ENCODE assay signal across 10 mouse cellular contexts in genomic region chr19:43530921-43531320, GRCm38 (mm10). TPM values are rescaled to one million over a fixed set of nuclear protein-coding genes. Genes with fewer than 3 reads are reported as not detected.
DNase-seq lines count a peak whose midpoint lies in the region; ATAC-seq and TF ChIP-seq lines count a peak whose summit lies in the region.
"Had no signal": no experiment of that assay in that cellular context is flagged by ENCODE, and none has a peak within 500 bp of the region (broad histone marks: within the 10 kb centered on the region; RNA-seq: fewer than 3 reads in every experiment).

No protein-coding gene starts in this region.

- H3K27me3 ChIP-seq in heart, embryonic 11.5 days (ENCODE audit: control insufficient read depth, insufficient read depth, low read length) = no peaks in the 10 kb centered on the region
- peaks cover 4% of the 10 kb centered on the region; the same call in 1 of the 2 replicates for H3K27me3 ChIP-seq in small intestine, adult 2 months (ENCODE audit: control insufficient read depth, insufficient read depth, low read length)
- no peaks in the 10 kb centered on the region for H3K27me3 ChIP-seq in midbrain, embryonic 16.5 days (ENCODE audit: control insufficient read depth, insufficient read depth, low read depth, low read length)
- H3K27me3 ChIP-seq: limb, embryonic 15.5 days had no signal

- ATAC-seq in heart, embryonic 11.5 days (replicated peaks; ENCODE audit: insufficient number of reproducible peaks, low FRiP score, low TSS enrichment) = no peak
- no peak for ATAC-seq in midbrain, embryonic 16.5 days

- peak; percentile 64 for DNase-seq in heart, adult 11 months
- peak; percentile 39 to 43 for DNase-seq in B cell, adult 2 months
- DNase-seq in adipocyte (ENCODE audit: low spot score) = peak; percentile 22
- no peak for DNase-seq in c-Kit-positive CD71-positive TER-119-positive erythroid progenitor cells, embryonic 14.5 days (ENCODE audit: low spot score)
- DNase-seq in kidney, adult 11 months = no peak

- H3K27ac ChIP-seq in heart, embryonic 11.5 days (ENCODE audit: low read depth, low read length) = no peak overlapping the region
- 0 out of 2 replicates have a peak overlapping the region, but pooled peaks have one; percentile 32 for H3K27ac ChIP-seq in small intestine, adult 2 months (ENCODE audit: insufficient read depth, low read depth, low read length)
- no peak overlapping the region for H3K27ac ChIP-seq in midbrain, embryonic 16.5 days (ENCODE audit: low read length)
- H3K27ac ChIP-seq: limb, embryonic 15.5 days had no signal

- no peak overlapping the region for H3K9ac ChIP-seq in heart, embryonic 11.5 days (ENCODE audit: low read depth, low read length)
- no peak overlapping the region for H3K9ac ChIP-seq in midbrain, embryonic 16.5 days (ENCODE audit: low read depth, low read length)
- H3K9ac ChIP-seq: heart, embryonic 12.5 days; limb, embryonic 15.5 days had no signal

- WGBS in heart, embryonic 11.5 days (ENCODE audit: insufficient replicate concordance) = 38% methylated on average over 12 of the region's 12 CpGs
- 10% methylated on average over 12 of the region's 12 CpGs for WGBS in small intestine, adult 2 months
- WGBS in midbrain, embryonic 16.5 days = 34% methylated on average over 12 of the region's 12 CpGs

- no peaks in the 10 kb centered on the region for H3K4me1 ChIP-seq in heart, embryonic 11.5 days (ENCODE audit: control insufficient read depth, insufficient read depth, low read length)
- H3K4me1 ChIP-seq in small intestine, adult 2 months (ENCODE audit: control insufficient read depth, insufficient read depth, insufficient read length, low read length) = no peaks in the 10 kb centered on the region
- H3K4me1 ChIP-seq in midbrain, embryonic 16.5 days (ENCODE audit: control insufficient read depth, insufficient read depth, low read length) = no peaks in the 10 kb centered on the region
- H3K4me1 ChIP-seq: heart, embryonic 12.5 days; limb, embryonic 15.5 days had no signal

- TF ChIP-seq POLR2A in small intestine, adult 2 months (IDR thresholded peaks at IDR 0.05; ENCODE audit: low read depth, low read length) = no peak

- no peaks in the 10 kb centered on the region for H3K36me3 ChIP-seq in heart, embryonic 11.5 days (ENCODE audit: control insufficient read depth, insufficient read depth, low read length)
- no peaks in the 10 kb centered on the region for H3K36me3 ChIP-seq in small intestine, adult 2 months (ENCODE audit: control insufficient read depth, insufficient read depth, low read length)
- no peaks in the 10 kb centered on the region for H3K36me3 ChIP-seq in midbrain, embryonic 16.5 days (ENCODE audit: control insufficient read depth, insufficient read depth, low read length)
- H3K36me3 ChIP-seq: heart, embryonic 12.5 days; limb, embryonic 15.5 days had no signal

- no peaks in the 10 kb centered on the region for H3K9me3 ChIP-seq in heart, embryonic 11.5 days (replicated peaks; ENCODE audit: control insufficient read depth, low read length)
- no peaks in the 10 kb centered on the region for H3K9me3 ChIP-seq in midbrain, embryonic 16.5 days (replicated peaks; ENCODE audit: control insufficient read depth, low read length, poor library complexity, severe bottlenecking)
- H3K9me3 ChIP-seq: heart, embryonic 12.5 days; limb, embryonic 15.5 days had no signal

- no peak overlapping the region for H3K4me3 ChIP-seq in heart, embryonic 11.5 days (ENCODE audit: low read depth, low read length)
- no peak overlapping the region for H3K4me3 ChIP-seq in small intestine, adult 2 months (ENCODE audit: low read depth, low read length)
- H3K4me3 ChIP-seq in midbrain, embryonic 16.5 days (ENCODE audit: low read depth, low read length) = no peak overlapping the region

- no peak for TF ChIP-seq CTCF in small intestine, adult 2 months (IDR thresholded peaks at IDR 0.05; ENCODE audit: extremely low read depth, insufficient read length, insufficient replicate concordance, low read depth, low read length)

- H3K4me2 ChIP-seq in heart, embryonic 11.5 days = no peak overlapping the region
- no peak overlapping the region for H3K4me2 ChIP-seq in midbrain, embryonic 16.5 days (ENCODE audit: low read length)

RNA-seq across cellular contexts. Expression of gene Got1, which starts 6.5 kb away (rescaled TPM):
- polyA plus RNA-seq in heart, embryonic 11.5 days (2014; fragmentation: Nextera tagmentation; extraction: Ambion mirVana) = 134 and 158 TPM in 2 replicates
- 36.0 and 41.3 TPM in 2 replicates for polyA plus RNA-seq in small intestine, adult 2 months (2012; rRNA removed)
- polyA plus RNA-seq in midbrain, embryonic 16.5 days (2015; fragmentation: Nextera tagmentation; extraction: Ambion mirVana) = 107 and 113 TPM in 2 replicates

Comparison
In these comparisons a context has a peak if more than half of its experiments do, and no peak if none do; other contexts are left out.
1. DNase-seq: peak in heart, adult 11 months (single experiment), B cell, adult 2 months (2 of 2) and adipocyte (single experiment); none in c-Kit-positive CD71-positive TER-119-positive erythroid progenitor cells, embryonic 14.5 days (single experiment) and kidney, adult 11 months (single experiment).